Mouse (Mus musculus) adrenal gland, adult 8-10 months (tissue): ENCODE measurements around the gene Micu2. TPM values are rescaled to one million over a fixed set of nuclear protein-coding genes. Genes with fewer than 3 reads are reported as not detected.
"Not testable (repeated sequence)": the region's sequence is repeated elsewhere in the genome, so short reads cannot be mapped to it uniquely, and the experiment has no call there.

Experiments
- DNase-seq: peaks from one replicate; pipeline ENCODE4 v3.0.0; 2022
- total RNA-seq, 4 experiments: library from RNA; stranded (reverse); gene quantifications; 2 replicates each; pipeline ENCODE4 v1.2.4; 2022

Gene Micu2
- total RNA-seq, 4 experiments from 2014 or later, result 67.9 to 83.7 (median 74.7) TPM

DNA sequence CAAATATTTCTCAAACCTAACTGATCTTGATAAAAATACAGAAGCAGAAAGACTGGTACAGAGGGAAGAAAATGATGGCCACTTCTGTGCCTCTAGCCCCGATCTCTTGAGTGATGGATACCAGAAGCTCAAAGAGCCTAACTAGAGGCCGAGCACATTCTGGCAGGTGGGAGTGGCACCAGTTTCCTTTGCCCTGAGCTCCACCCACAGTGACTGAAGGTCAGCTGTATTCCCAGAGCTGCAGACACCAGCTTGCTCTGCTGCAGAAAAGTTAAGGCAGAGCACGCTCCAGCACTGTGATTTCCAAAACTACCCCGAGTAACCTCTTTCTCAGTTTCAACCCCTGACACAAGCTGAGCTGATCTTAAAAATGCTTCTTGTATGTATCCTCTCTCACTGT lies 37.2 kb downstream of the Micu2 start:
- peak; percentile 12 for DNase-seq

DNA sequence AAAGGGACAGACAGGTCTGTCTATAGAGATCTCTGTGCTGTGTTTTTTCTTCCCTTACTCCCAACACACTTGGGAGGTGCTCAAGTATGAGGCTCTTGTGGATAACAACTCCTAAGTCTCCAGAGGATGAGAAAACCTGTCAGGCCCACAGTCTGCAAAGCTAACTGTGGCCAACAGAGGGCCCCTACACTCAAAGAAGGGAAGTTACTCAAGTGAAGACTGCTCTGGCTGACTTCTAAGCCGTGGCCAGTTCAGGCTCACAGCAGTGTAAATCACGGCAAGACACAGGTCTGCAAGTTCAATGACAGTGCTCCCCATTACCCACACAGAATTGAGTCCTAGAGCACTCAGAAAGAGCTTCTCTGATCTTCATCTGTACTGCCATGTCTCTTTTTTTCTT lies 48.0 kb downstream of the Micu2 start:
- DNase-seq, result peak; percentile 9

- DNase-seq, result no peak
These were observed 53.2 kb downstream of the Micu2 start for GRCm38 (mm10) chr14:57945834-57946233.

DNA sequence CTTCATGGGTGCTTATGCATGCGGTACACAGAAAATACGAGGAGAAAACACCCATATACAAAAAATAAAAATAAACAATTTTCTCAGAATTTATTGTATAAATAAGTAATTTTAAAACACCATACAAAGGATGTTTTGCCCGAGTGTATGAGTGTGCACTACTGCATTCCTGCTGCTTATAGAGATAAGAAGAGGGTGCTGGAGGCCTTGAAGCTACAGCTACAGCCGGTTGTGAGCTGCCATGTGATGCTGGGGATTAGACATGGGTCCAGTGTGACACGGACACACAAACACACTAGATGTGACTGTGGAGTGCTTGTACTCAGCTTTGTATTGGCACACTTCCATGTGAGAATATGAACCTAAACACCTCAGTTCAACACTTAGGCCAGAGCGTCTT lies 61.8 kb downstream of the Micu2 start:
- DNase-seq, result no peak

GRCm38 (mm10) chr14:57934666-57935065 lies 64.4 kb downstream of the Micu2 start:
- no peak for DNase-seq

GRCm38 (mm10) chr14:57933608-57934007 lies 65.5 kb downstream of the Micu2 start:
- DNase-seq, result no peak

GRCm38 (mm10) chr14:57932881-57933443 lies 66.1 kb downstream of the Micu2 start:
- DNase-seq, result no peak

DNA sequence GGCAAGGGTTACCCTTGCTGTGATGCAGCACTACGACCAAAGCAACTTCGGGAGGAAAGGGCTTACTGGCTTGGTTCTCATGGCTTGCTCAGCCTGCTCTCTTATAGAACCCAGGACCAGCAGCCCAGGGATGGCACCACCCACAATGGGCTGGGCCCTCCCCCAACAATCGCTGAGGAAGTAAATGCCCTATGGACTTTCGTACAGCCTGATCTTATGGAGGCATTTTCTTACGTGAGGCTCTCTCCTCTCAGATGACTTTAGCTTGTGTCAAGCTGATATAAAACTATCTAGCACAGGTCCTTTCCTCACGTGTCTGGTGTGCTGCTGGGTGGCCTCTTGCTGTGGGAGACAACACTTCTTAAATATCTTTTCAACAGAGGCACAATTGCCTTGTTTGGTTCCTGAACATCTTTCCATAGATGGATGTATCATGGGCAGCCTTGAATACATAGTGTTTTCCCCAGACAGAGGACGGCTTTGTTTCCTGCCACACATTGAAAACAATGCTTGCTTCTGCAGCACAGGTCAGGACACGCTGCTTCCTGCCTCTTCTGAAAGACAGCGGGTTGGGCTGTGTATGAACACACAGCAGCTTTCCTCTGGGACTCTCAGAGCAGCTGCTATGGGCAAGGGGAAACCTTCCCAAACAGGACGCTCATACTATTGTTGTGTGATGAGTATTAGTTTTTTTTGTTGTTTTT lies 77.5 kb downstream of the Micu2 start:
- no peak for DNase-seq

DNA sequence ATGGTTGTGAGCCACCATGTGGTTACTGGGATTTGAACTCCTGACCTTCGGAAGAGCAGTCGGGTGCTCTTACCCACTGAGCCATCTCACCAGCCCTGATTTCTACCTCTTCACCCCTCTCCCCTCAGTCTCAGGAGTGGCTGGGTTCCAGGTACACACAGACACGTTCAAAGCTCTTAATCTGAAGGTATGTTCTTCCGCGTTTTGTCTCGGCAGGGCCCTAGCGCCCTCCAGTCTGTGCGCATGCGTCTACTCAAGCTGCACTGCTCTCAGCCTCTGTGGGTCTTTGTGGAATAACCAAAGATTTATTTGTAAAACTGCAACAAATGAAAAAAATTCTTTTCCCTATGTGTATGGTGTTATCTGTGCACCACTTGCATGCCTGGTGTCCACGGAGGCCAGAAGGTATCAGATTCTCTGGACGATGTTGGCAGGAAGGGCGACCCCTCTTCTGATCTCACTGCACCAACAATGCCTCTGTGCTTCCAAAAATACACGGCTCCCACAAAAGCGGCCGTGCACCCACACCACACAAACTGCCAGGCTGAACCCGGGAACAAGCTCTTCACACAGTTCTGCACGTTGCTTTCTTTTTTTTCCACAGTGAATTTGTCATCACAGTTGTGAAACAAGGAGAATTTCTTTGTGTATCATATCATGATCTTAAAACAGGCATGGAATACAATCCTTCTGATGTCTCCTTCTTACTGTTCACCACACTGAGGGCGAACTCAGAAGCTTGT lies 78.3 kb downstream of the Micu2 start:
- DNase-seq, result no peak

DNA sequence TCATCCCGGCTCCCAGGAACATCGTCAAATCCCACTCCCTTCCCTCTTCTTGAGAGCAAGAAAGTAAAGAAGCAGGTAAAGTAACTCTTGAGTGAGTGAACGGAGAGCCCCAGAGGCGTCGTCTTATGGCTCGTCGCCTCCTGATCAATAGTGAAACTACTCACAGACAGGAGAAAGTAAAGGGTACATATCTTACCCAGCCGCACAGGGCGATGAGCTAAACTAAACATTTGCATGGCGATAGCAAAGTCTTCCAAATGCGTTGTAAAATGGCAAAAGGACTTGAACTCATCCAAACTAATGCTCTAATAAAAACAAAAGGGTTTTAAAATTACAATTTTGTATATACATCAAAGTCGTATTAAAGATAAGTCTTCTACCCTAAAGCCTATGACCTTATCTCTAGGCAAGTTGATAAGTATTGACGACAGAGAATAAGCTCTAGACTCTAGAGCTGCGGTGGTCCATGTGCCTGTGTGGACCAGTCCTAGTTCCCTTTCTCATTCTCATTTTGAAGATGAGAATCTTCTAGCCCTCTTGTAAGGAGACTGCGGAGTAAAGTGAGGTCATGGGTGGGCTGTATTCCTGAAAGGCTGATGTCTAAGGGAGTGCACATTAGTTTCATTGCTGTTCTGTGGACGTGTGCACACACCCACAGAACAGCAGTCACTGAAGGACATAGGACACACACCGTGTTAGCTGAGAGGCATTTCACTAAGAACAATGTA lies 79.8 kb downstream of the Micu2 start:
- no peak for DNase-seq

- DNase-seq, result no peak
These were observed 83.7 kb downstream of the Micu2 start for GRCm38 (mm10) chr14:57915341-57915740.

- DNase-seq, result not testable (repeated sequence)
These were observed 86.7 kb downstream of the Micu2 start for GRCm38 (mm10) chr14:57912211-57913007.

DNA sequence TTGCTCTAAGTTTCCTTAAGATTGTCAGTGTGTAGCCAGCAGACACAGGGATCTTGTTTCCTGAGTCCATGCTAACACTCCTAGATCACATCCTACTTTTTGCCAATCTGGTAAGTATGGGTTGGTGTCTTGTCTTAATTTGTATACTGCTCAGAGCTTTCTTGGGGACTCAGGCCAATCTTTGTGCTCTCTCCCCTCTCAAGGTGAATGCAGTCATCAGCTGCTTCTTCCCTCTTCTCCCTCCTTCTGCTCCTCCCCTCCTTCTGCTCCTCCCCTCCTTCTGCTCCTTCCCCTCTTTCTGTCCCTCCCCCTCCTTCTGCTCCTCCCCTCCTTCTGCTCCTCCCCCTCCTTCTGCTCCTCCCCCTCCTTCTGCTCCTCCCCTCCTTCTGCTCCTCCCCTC lies 87.3 kb downstream of the Micu2 start:
- not testable (repeated sequence) for DNase-seq

- no peak for DNase-seq
These were observed 87.7 kb downstream of the Micu2 start for GRCm38 (mm10) chr14:57911316-57911715.

DNA sequence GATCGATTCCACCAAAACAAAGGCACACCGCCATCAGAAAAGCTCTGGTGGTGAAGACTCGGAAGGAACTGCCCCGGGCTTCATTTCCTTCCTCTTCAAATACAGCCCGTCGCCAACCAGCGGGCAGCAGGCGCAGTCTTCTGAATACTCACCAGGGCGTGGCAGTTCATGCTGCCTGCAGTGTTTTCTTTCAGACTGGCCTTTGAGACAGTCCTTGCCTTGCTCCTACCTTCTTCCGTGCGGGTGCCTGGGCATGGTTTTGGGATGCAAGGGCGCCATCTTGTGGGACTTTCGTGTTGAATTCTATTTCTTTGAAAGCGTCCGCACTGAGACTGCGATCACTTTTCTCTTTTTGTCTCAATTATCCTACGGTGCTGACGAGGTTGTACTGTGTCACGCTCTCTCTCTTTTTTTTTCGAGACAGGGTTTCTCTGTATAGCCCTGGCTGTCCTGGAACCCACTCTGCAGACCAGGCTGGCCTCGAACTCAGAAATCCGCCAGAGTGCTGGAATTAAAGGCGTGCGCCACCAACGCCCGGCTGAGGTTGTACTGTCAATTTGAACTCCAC lies 88.5 kb downstream of the Micu2 start:
- peak; percentile 85 for DNase-seq

GRCm38 (mm10) chr14:57909297-57909696 lies 89.8 kb downstream of the Micu2 start:
- no peak for DNase-seq

- no peak for DNase-seq
These were observed 90.6 kb downstream of the Micu2 start for GRCm38 (mm10) chr14:57908431-57908830.

GRCm38 (mm10) chr14:57901998-57902397 lies 97.1 kb downstream of the Micu2 start:
- DNase-seq, result peak; percentile 52

- DNase-seq, result no peak
These were observed 102.2 kb downstream of the Micu2 start for GRCm38 (mm10) chr14:57896882-57897281.

DNA sequence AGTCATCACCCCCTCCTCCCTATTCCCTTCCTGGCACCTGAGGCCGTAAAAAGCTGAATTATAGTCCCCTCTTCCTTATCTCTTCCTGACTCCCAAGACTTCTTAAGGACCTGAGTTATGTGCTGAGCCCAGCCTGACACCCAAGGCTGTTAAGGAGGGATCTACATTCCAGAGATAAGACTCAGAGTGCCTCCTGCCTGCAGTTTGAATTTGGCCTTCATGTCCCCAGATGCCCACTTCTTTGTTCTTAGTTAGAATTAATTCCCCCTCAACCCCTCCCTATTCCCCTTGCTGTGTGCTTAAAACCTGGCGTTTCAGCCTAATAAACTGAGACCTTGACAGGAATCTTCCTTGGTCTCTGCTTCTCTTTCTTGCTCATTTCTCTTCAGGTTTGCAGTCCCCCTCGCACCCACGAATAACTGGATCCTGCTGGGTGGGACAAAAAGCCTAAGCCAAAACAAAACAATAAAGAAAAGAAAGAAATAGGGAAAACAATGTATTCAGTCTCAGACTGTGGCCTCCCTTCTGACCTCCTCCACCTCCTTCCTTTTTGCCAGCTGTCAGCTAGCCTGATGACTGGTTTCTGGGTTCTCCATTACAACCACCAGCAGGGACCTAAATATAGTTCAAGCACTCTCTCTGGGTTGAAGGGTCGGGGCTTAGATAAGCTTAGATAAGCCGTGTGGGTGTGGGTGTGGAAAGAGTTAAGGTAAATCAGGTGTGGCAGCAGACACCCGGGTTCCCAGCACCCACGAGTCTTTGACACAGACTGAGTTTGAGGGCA lies 102.8 kb downstream of the Micu2 start:
- peak; percentile 42 for DNase-seq

DNA sequence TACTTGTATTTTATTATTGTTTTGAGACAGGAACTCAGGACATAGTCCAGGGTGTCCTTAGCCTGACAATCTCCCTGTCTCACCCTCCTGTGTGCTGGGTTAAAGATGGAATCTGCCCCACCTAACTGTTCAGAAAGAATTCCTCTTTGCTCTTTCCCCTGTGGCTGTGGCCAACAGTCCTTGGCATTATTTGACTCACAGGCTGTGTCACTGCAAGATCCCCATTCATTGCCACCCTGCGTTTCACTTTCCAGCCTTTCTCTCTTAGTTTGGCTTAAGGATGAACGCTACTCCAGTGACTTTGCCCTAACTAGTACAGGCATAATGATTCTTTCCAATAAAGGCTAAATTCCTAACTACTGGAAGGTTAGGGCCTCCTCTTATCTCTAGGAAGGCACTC lies 104.7 kb downstream of the Micu2 start:
- peak; percentile 41 for DNase-seq
